Mouse (Mus musculus) erythroblast, embryonic 14.5 days (primary cell): Measurements from ENCODE around the gene Dpp6. TPM values are rescaled to one million over a fixed set of nuclear protein-coding genes. Genes with fewer than 3 reads are reported as not detected.

Experiments
- H3K27me3 ChIP-seq: 2 replicates; pipeline ENCODE4 v1.6.1; 2012; ENCODE audit warnings: inconsistent platforms; ENCODE audit not compliant: control insufficient read depth
- H3K36me3 ChIP-seq: 2 replicates; pipeline ENCODE4 v1.6.1; 2012; ENCODE audit warnings: mild to moderate bottlenecking, inconsistent platforms; ENCODE audit not compliant: control insufficient read depth
- H3K4me1 ChIP-seq: 2 replicates; pipeline ENCODE4 v1.6.1; 2012; ENCODE audit warnings: inconsistent platforms; ENCODE audit not compliant: control insufficient read depth
- H3K4me3 ChIP-seq: replicated peaks from 2 replicates; pipeline ENCODE3; 2012; ENCODE audit warnings: moderate library complexity, mild to moderate bottlenecking, inconsistent platforms
- H3K9me3 ChIP-seq: 2 replicates; pipeline ENCODE4 v1.6.1; 2012; ENCODE audit warnings: low read length, inconsistent platforms, mixed read lengths; ENCODE audit not compliant: control insufficient read depth
- GATA1 ChIP-seq: IDR thresholded peaks from 2 replicates; pipeline ENCODE4 v1.6.1; 2012; ENCODE audit warnings: low read length, inconsistent platforms, mixed read lengths
- TAL1 ChIP-seq: IDR thresholded peaks from 3 replicates; pipeline ENCODE4 v1.6.1; 2012; ENCODE audit warnings: low read length, inconsistent platforms, mixed read lengths
- polyA plus RNA-seq: library from polyadenylated mRNA; stranded (reverse); fragments of >175 nt; gene quantifications from 2 replicates; pipeline ENCODE4 v1.2.3, GENCODE M21; 2012

Gene Dpp6
- polyA plus RNA-seq, 1 experiment, result 0.05 TPM

DNA sequence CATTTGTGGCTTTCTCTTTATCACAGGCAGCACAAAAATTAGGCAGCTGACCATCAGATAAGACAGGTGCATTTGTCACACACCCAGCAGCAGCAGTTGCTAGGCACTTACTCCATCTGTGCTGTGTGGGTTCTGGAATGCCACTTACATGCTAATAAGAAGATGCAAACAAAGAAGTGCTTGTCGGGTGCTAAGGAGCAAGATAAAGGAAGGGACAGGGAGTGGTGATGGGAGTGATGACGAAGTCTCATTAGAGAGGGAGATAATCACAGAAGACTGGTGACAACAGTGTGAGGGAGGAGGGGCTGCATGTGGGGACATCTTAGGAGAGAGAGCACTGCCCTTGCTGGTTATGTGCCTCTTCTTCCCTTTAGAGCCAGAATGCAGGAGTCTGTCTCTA is 174.6 kb downstream of the Dpp6 start:
- Histone ChIP-seq H3K4me1 (no peaks in the 10 kb centered on the region), H3K27me3 (no peaks in the 10 kb centered on the region), H3K9me3 (peaks cover 2% of the 10 kb centered on the region), H3K36me3 (no peaks in the 10 kb centered on the region), H3K4me3 (no peak overlapping the region)
- TF ChIP-seq GATA1, result no peak
- no peak for TF ChIP-seq TAL1

DNA sequence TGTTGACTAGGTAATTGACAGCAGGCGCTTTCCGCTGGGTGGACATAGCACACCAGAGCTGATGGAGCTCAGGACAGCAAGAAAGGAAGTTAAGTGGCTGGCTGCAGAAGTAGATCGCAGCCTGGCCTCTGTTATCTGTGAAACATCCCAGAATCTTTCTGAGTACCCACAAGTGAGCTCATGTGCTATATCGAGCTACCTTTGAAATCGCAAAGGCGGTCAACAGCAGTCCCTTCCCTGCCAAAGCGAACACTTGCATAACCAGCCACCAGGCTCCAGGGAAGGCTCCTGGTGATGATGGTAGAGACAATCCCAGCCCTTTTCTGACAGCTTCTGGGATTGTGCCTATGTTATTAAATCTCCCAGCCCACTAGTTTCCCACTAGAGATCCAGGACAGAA is 186.5 kb downstream of the Dpp6 start:
- Histone ChIP-seq H3K4me1 (no peaks in the 10 kb centered on the region), H3K36me3 (no peaks in the 10 kb centered on the region), H3K4me3 (no peak overlapping the region), H3K27me3 (no peaks in the 10 kb centered on the region), H3K9me3 (no peaks in the 10 kb centered on the region; the same call in 1 of the 2 replicates)
- no peak for TF ChIP-seq GATA1
- TF ChIP-seq TAL1, result no peak

DNA sequence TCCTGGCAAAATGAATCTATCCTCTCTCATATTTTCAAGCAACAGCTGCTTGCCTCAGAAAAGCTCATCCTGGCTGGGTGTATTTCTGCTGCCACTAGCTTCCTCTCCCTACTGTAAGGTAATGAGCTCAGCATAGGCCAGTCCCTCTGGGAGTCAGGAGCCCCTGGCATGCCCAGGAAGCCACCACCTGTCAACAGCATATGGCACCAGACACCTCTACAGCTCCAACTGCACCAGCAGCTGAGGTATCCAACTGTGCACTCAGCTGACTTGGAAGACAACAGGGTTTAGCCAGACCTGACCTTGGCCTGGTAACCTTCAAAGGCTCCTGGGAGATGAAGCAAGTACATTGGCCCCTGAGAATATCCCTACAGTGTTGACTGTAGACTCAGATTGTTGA is 192.2 kb downstream of the Dpp6 start:
- Histone ChIP-seq H3K36me3 (no peaks in the 10 kb centered on the region), H3K9me3 (peaks cover 2% of the 10 kb centered on the region; the same call in 1 of the 2 replicates), H3K27me3 (no peaks in the 10 kb centered on the region), H3K4me1 (no peaks in the 10 kb centered on the region), H3K4me3 (no peak overlapping the region)
- TF ChIP-seq TAL1 (no peak), GATA1 (no peak)

DNA sequence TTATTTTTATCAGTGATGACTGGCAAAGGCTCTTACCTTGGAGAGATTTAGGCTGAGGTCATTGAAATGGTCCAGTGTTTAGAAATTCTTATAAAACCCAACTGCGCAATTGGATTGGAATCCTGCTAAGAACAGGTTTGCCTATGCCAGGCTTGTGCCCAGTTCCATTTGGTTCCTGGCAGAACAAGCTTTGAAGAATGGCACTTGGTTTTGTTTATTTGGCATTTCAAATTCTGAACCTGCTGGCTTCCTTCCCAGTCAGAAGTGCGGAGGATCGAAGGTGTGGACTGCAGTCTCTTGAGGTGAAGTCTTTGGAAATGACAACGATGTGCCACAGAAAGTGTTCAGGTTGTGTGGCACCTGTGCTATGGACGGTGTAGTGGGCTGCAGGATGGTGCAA is 193.6 kb downstream of the Dpp6 start:
- TF ChIP-seq TAL1 (no peak), GATA1 (no peak)
- Histone ChIP-seq H3K9me3 (0 out of 2 replicates have a peak, but pooled peaks cover 2% of the 10 kb centered on the region), H3K4me1 (no peaks in the 10 kb centered on the region), H3K27me3 (no peaks in the 10 kb centered on the region), H3K4me3 (no peak overlapping the region), H3K36me3 (no peaks in the 10 kb centered on the region)

DNA sequence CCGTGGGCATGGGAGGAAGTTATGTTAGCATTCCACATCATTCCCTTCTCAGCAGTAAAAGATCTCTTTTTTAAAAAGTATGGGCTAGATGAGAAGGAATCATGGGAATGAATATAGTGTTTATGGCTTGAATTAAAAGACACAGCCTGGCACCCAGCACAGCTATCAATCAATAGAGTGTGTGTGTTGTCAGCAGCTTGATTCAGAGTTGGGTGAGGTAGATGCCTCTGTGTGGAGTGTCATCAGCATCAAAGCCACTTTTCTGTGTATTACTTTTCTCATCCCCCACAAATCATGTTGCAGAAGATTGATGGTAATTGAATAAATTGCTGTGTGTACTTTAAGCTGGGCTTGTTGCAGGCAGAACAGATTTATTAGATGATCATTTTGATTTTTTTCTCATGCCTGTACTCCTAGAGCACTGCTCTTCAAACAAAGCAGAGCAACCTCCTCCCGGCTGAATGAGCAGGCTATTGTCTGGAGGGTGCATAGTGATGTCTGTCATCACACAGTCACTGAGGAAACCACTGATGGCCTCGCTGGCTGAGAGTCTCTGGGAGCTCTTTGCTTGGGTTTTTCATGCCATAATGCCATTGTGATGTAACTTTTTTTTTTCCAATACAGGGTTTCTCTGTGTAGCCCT is 201.4 kb downstream of the Dpp6 start:
- Histone ChIP-seq H3K4me3 (no peak overlapping the region), H3K36me3 (no peaks in the 10 kb centered on the region), H3K9me3 (peaks cover 5% of the 10 kb centered on the region), H3K27me3 (no peaks in the 10 kb centered on the region), H3K4me1 (no peaks in the 10 kb centered on the region)
- TF ChIP-seq TAL1 (no peak), GATA1 (no peak)

DNA sequence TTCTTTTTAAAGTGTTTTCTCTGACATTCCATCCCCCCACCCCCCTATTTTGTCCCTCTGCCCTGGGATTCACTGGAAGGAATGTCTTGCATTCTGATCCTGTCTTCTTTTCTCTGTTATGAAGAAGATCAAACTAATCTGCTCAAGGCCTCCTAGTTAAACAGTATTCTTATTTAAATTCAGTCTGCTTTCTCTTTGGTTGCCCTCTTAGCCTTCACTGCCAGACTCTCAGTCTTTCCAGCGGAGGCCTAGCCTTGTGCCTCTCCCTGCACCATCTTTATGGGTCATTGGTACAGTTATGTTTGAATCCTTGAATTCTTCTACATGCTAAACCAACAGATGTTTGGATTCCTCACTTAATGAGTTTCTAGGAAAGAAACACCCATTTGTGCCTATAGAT is 211.6 kb downstream of the Dpp6 start:
- Histone ChIP-seq H3K4me3 (no peak overlapping the region), H3K36me3 (no peaks in the 10 kb centered on the region), H3K27me3 (no peaks in the 10 kb centered on the region), H3K4me1 (no peaks in the 10 kb centered on the region), H3K9me3 (no peaks in the 10 kb centered on the region)
- TF ChIP-seq TAL1 (no peak), GATA1 (no peak)

DNA sequence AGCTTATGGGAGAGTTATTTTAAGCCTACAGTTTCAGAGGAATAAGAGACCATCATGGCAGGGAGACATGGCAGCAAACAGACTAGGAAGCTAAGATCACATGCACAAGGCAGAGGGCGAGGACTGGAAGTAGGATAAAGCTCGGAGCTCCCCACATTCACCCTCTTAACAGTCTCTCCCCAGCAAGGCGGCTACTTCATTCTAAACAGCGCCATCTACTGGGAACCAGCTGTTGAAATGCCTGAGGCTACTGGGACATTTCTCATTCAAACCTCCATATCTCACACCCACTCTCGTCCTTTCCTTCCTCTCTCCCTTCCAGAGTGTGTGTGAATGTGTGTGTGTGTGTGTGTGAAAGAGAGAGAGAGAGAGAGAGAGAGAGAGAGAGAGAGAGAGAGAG is 212.8 kb downstream of the Dpp6 start:
- H3K36me3 ChIP-seq, result no peaks in the 10 kb centered on the region
- no peaks in the 10 kb centered on the region for H3K4me1 ChIP-seq
- H3K9me3 ChIP-seq, result no peaks in the 10 kb centered on the region
- no peak for TF ChIP-seq TAL1
- no peak for TF ChIP-seq GATA1
- H3K4me3 ChIP-seq, result no peak overlapping the region
- H3K27me3 ChIP-seq, result no peaks in the 10 kb centered on the region

DNA sequence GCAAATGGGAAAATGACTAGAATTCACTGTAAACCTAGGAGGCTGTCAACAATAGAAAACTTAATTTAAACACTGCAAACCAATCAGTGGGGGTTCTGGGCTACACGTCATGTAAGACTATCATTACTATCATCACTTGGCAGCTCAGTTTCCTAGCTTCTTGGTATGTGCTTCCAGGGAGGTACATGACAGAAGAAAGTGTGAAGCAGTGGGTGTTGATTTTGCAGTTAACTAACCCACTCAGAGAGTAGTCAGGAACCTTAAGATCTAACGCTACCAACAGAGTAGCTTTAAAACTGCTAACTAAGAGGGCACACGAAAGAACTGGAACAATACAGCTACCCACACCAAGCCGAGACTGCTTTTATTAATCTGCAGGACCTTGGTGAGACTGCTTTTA is 217.9 kb downstream of the Dpp6 start:
- Histone ChIP-seq H3K9me3 (no peaks in the 10 kb centered on the region), H3K4me3 (no peak overlapping the region), H3K27me3 (no peaks in the 10 kb centered on the region), H3K4me1 (no peaks in the 10 kb centered on the region), H3K36me3 (no peaks in the 10 kb centered on the region)
- TF ChIP-seq GATA1 (no peak), TAL1 (no peak)

DNA sequence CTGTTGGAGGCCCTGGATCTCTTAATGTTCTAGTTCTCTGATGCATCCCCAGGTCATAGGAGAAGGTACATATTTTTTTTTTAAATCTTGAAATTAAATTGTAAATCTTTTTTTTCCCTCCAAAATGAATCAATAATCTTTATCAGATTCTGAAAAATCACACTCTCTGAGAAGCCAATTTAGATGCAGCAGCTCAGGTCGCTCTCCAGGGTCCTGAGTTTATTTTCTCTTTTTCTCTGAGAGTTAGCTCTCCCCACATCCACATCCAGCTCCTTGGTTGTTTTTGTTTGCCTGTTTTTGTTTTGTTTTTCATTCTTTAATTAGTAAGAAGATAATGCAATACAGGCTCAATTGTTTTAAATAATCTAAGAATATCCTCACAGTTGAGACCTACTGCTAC is 218.3 kb downstream of the Dpp6 start:
- Histone ChIP-seq H3K4me3 (no peak overlapping the region), H3K9me3 (no peaks in the 10 kb centered on the region), H3K27me3 (no peaks in the 10 kb centered on the region), H3K4me1 (no peaks in the 10 kb centered on the region), H3K36me3 (no peaks in the 10 kb centered on the region)
- no peak for TF ChIP-seq GATA1
- no peak for TF ChIP-seq TAL1

DNA sequence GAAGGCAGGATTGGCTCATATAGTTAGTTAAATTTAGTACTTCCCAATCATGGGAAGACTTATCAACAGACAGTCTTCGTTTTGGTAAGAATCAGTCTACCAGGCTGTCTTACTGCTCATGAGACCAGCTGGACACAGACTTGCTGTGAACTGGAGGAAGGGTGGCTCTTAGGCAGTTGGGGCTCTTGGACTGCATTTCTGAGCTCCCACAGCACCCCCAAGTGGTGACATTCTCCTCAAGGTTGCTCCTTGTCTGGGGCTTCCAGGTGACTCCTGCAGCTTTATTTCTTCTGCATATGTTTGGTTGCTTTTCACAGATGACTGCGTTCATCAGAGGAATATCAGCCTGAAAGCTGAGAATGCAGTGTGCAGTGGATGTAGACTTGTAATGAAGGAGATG is 218.9 kb downstream of the Dpp6 start:
- no peaks in the 10 kb centered on the region for H3K27me3 ChIP-seq
- H3K36me3 ChIP-seq, result no peaks in the 10 kb centered on the region
- TF ChIP-seq TAL1, result no peak
- TF ChIP-seq GATA1, result no peak
- H3K9me3 ChIP-seq, result no peaks in the 10 kb centered on the region
- no peak overlapping the region for H3K4me3 ChIP-seq
- H3K4me1 ChIP-seq, result no peaks in the 10 kb centered on the region
